Mouse (Mus musculus) liver, embryonic 14.5 days (tissue): ENCODE measurements around the gene Mmp14. TPM values are rescaled to one million over a fixed set of nuclear protein-coding genes. Genes with fewer than 3 reads are reported as not detected.

Source experiments
- ATAC-seq: fragments of 200-750 bp; cut with Nextera tagmentation; 2 replicates; pipeline ENCODE4 v1.8.0; 2017; ENCODE audit warnings: moderate number of reproducible peaks, mild to moderate bottlenecking, moderate library complexity; ENCODE audit not compliant: insufficient read depth
- DNase-seq, 3 experiments: peaks; one replicate each; pipeline ENCODE4 v3.0.0-alpha.2; 2012 to 2013; ENCODE audit warnings: low read depth in 3 of 3, low spot score in 3 of 3
- H3K27ac ChIP-seq: fragments of 300-500 bp; sonication (generic); 2 replicates; pipeline ENCODE4 v1.5.1; 2014; ENCODE audit warnings: moderate library complexity, mild to moderate bottlenecking, control low read depth, inconsistent platforms
- H3K27me3 ChIP-seq: fragments of 300-500 bp; sonication (generic); 2 replicates; pipeline ENCODE4 v1.6.1; 2014; ENCODE audit warnings: mild to moderate bottlenecking, low read length, moderate library complexity; ENCODE audit not compliant: control insufficient read depth, insufficient read depth
- H3K36me3 ChIP-seq: fragments of 300-500 bp; sonication (generic); replicated peaks from 2 replicates; pipeline ENCODE4 v1.6.1; 2014; ENCODE audit warnings: low read depth; ENCODE audit not compliant: control insufficient read depth, insufficient read depth
- H3K4me1 ChIP-seq, 2 experiments: fragments of 200-500 bp in 1 of 2; fragments of 300-500 bp in 1 of 2; sonication (generic) in 1 of 2; replicated peaks; 2 replicates each; pipeline ENCODE4 v1.6.1; 2012 to 2014; ENCODE audit warnings: antibody characterized with exemption in 1 of 2, inconsistent platforms in 1 of 2, low read length in 1 of 2; ENCODE audit not compliant: control insufficient read depth in 2 of 2, insufficient read depth in 2 of 2
- H3K4me2 ChIP-seq: fragments of 300-500 bp; sonication (generic); 2 replicates; pipeline ENCODE4 v1.6.1; 2014; ENCODE audit warnings: low read depth, mild to moderate bottlenecking, control low read depth, moderate library complexity
- H3K4me3 ChIP-seq, 2 experiments: fragments of 200-500 bp in 1 of 2; fragments of 300-500 bp in 1 of 2; sonication (generic) in 1 of 2; 2 replicates each; pipeline ENCODE4 v1.5.1; 2012 to 2014; ENCODE audit warnings: low read depth in 2 of 2, low read length in 2 of 2, mild to moderate bottlenecking in 2 of 2, control low read depth in 1 of 2, inconsistent platforms in 1 of 2, moderate library complexity in 1 of 2; ENCODE audit not compliant: insufficient read depth in 1 of 2
- H3K9ac ChIP-seq: fragments of 300-500 bp; sonication (generic); replicated peaks from 2 replicates; pipeline ENCODE4 v1.6.1; 2014; ENCODE audit warnings: mild to moderate bottlenecking, control low read depth, moderate library complexity
- H3K9me3 ChIP-seq: fragments of 300-500 bp; sonication (generic); 2 replicates; pipeline ENCODE4 v1.6.1; 2016; ENCODE audit warnings: low read length, mixed read lengths; ENCODE audit not compliant: control insufficient read depth
- CTCF ChIP-seq: IDR thresholded peaks from 2 replicates; pipeline ENCODE4 v1.5.1; 2016; ENCODE audit warnings: antibody characterized with exemption, low read depth, control low read depth
- EP300 ChIP-seq: IDR thresholded peaks from 2 replicates; pipeline ENCODE4 v1.6.1; 2016; ENCODE audit warnings: antibody characterized with exemption, low read depth
- WGBS: fragments of 180-500 bp; shearing (Covaris S2); extraction: QIAGEN DNeasy Blood & Tissue Kit; methylation state at CpG from one replicate; pipeline ENCODE4 v1.1.7; 2014; ENCODE audit not compliant: insufficient replicate concordance; 5-methylcytosine and 5-hydroxymethylcytosine counted together
- polyA plus RNA-seq, 2 experiments: library from polyadenylated mRNA; depleted of rRNA in 1 of 2; stranded (reverse) in 1 of 2; unstranded in 1 of 2; fragments of >200 nt; fragmentation: Nextera tagmentation in 1 of 2; extraction: Ambion mirVana in 1 of 2; gene quantifications; 2 replicates each; pipeline versions ENCODE4 v1.2.1 to v1.2.3; 2012 to 2014

The Mmp14 gene
- polyA plus RNA-seq, 2 experiments, result 14.4 to 19.0 TPM

DNA sequence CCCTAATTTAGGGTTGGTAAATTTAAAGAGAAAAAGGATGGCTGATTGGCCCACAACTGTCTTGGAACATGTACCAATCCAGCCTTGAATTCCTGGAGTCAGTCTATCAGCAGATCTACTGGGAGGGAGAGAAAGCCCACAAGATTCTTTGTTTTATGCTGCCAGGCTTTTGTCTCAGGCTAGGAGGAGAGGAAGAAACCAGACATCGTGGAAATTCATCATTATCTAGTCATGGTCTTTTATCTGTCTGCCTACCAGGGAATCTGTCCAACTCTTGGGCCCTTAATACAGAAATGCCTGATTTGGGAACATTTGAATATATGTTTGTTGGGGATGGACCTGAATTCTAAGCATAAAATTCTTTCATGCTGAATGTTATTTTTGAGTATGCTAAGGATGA is 5.9 kb upstream of the Mmp14 start:
- no peak for ATAC-seq
- H3K36me3 ChIP-seq, result no peaks in the 10 kb centered on the region; the same call in 1 of the 2 replicates
- peaks cover 2% of the 10 kb centered on the region; the same call in 1 of the 2 replicates for H3K27me3 ChIP-seq
- H3K4me3 ChIP-seq, result peak overlapping the region in 1 of 2 experiments; percentile 86; a peak in 1 of 4 replicates
- 21% methylated on average over 1 of the region's 1 CpGs for WGBS
- H3K4me2 ChIP-seq, result peak overlapping the region; percentile 86
- H3K27ac ChIP-seq, result peak overlapping the region; percentile 61; the same call in 1 of the 2 replicates
- H3K4me1 ChIP-seq, result peaks cover 27 to 42% of the 10 kb centered on the region in 2 experiments
- no peaks in the 10 kb centered on the region for H3K9me3 ChIP-seq
- TF ChIP-seq CTCF (no peak), EP300 (no peak)
- no peak overlapping the region for H3K9ac ChIP-seq
- no peak for DNase-seq

DNA sequence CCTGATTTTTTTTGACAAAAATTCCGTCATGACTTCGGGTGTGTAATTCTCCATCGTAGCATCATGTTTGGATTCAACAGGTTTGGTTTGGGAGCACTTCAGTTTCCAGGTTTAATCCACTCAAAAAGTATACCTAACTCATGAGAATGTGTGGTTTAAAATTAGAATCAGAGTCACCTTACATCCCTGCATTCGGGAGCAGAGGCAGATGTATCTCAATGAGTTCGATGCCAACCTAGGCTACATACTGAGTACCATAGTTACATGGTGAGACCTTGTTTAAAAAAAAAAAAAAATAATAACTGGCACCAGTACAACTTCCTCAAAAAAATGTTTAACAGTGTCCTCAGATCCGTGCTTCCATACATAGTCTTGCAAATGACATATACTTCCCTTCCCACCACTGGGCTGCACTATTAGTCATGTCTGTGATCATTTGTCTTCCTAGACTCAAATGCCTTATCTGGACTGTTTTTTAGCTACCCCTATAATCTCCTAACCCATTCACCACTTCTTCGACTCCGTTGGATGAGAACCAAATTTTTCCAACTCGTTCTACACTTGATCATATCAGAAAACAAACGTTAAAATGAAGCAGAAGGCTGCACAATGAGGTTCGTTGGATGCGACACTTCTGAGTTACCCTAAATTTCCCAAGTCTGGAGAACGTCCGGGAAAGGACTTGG is 5.3 kb upstream of the Mmp14 start:
- peak overlapping the region; percentile 86 for H3K4me2 ChIP-seq
- DNase-seq (no peak), ATAC-seq (no peak)
- TF ChIP-seq CTCF (no peak), EP300 (no peak)
- H3K9ac ChIP-seq, result peak overlapping the region; percentile 63
- WGBS, result 26% methylated on average over 14 of the region's 14 CpGs
- H3K4me1 ChIP-seq, result peaks cover 27 to 48% of the 10 kb centered on the region in 2 experiments
- peak overlapping the region; percentile 86 to 94 for H3K4me3 ChIP-seq
- H3K9me3 ChIP-seq, result no peaks in the 10 kb centered on the region
- H3K36me3 ChIP-seq, result no peaks in the 10 kb centered on the region; the same call in 1 of the 2 replicates
- H3K27me3 ChIP-seq, result peaks cover 8% of the 10 kb centered on the region
- peak overlapping the region; percentile 66 for H3K27ac ChIP-seq

DNA sequence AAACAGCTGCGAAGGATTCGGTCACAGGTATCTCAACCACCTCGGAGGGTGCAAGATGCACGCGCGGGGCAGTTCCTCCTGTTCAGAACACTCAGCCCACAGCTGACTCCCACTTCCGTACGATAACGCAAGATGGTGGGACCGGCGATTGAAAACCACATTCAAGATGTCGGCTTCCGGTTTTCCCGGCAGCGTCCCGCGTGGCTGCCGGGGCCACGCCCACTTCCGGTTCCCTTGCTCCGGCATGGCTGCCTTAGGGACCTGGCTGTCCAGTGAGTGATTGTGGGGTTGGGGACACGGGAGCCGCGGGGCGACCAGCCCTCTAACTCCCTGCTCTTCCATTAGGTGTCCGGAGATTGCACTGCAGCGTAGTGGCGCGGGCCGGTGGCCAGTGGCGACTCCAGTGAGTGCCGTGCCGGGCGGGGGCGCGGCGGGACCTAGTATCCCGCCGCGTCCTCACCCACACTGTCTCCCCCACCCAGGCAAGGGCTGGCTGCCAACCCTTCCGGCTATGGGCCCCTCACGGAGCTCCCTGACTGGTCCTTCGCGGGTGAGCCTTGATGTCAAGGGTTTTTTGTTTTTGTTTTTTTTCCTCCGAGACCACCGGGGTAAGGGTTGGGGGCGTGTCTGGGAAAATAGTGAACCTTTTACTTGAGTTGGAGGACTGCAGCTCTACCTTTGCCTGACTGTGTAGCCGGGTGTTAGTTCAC is 4.6 kb upstream of the Mmp14 start, which contains the start of gene Mrpl52:
Gene Mrpl52 (plus strand): TSS at position 221 of the 710 bp plus-strand sequence.
- Histone ChIP-seq H3K36me3 (no peaks in the 10 kb centered on the region; the same call in 1 of the 2 replicates), H3K4me1 (peaks cover 27 to 48% of the 10 kb centered on the region in 2 experiments), H3K9ac (peak within 1 kb of the TSS; percentile 63), H3K27ac (peak within 1 kb of the TSS; percentile 66), H3K27me3 (peaks cover 15% of the 10 kb centered on the region), H3K9me3 (no peaks in the 10 kb centered on the region), H3K4me2 (peak within 1 kb of the TSS; percentile 86), H3K4me3 (peak within 1 kb of the TSS; percentile 86 to 94)
- DNase-seq (peak; percentile 82 to 87 (median 83)), ATAC-seq (peak; percentile 72)
- under 1% methylated on average over 48 of the region's 48 CpGs for WGBS
- TF ChIP-seq CTCF (no peak), EP300 (peak; percentile 66)

DNA sequence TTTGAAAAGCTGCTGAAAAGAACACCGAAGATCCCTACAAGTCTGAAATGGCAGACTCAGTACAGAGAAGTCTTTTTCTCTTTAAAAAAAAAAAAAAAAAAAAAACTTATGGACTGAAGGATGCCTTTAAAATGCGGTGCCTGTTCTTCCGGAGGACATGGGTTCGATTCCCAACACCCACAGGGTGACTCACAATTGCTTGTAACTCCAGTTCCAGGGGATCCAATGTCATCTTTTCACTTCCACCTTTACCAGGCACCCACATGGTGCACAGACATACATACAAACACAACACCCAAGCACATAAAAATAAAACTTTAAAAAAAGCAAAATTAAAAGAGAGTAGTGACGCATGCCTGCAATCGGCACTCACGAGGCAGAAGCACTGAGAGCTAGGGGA is 3.7 kb upstream of the Mmp14 start:
- peaks cover 24% of the 10 kb centered on the region for H3K27me3 ChIP-seq
- no peak overlapping the region; the same call in 1 of the 2 replicates for H3K9ac ChIP-seq
- peak overlapping the region; percentile 86 for H3K4me2 ChIP-seq
- no peaks in the 10 kb centered on the region; the same call in 1 of the 2 replicates for H3K36me3 ChIP-seq
- no peak overlapping the region for H3K27ac ChIP-seq
- no peak for ATAC-seq
- peaks cover 27 to 48% of the 10 kb centered on the region in 2 experiments for H3K4me1 ChIP-seq
- no peak for DNase-seq
- no peaks in the 10 kb centered on the region for H3K9me3 ChIP-seq
- TF ChIP-seq EP300 (no peak), CTCF (no peak)
- 79% methylated on average over 7 of the region's 7 CpGs for WGBS
- peak overlapping the region in 1 of 2 experiments; percentile 86; a peak in 2 of 4 replicates for H3K4me3 ChIP-seq

DNA sequence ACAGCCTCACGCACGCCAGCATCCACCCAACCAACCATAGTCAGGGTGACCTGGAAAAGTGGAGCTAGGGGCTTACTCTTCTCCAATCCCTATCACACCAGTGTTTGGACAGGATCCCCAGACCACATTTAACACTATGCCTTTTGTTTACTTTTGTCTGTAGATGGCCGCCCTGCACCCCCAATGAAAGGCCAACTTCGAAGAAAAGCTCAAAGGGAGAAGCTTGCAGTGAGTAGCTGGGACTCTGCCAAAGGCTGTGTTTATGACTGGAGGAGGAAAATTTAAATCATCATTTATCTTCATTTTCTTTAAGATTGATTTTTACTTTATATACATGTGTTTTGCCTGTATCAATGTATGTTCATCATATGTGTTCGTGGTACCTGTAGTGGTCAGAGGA is 3.0 kb upstream of the Mmp14 start:
- Histone ChIP-seq H3K36me3 (no peaks in the 10 kb centered on the region; the same call in 1 of the 2 replicates), H3K4me1 (peaks cover 27 to 48% of the 10 kb centered on the region in 2 experiments), H3K27ac (no peak overlapping the region), H3K9me3 (no peaks in the 10 kb centered on the region), H3K4me2 (peak overlapping the region; percentile 86; the same call in 1 of the 2 replicates), H3K27me3 (peaks cover 31% of the 10 kb centered on the region), H3K4me3 (no peak overlapping the region), H3K9ac (no peak overlapping the region)
- no peak for TF ChIP-seq EP300
- no peak for TF ChIP-seq CTCF
- ATAC-seq, result no peak
- 86% methylated on average over 5 of the region's 5 CpGs for WGBS
- no peak for DNase-seq
